Mouse (Mus musculus) neural tube, embryonic 14.5 days (tissue): ENCODE measurements around the gene Ccdc144b. TPM values are rescaled to one million over a fixed set of nuclear protein-coding genes. Genes with fewer than 3 reads are reported as not detected.
A peak's percentile ranks its signal among the peaks of the same experiment; 100 is the strongest.

Experiments
- ATAC-seq: fragments of 200-750 bp; cut with Nextera tagmentation; 2 replicates; pipeline ENCODE4 v1.8.0; 2017; ENCODE audit warnings: low read depth, mild to moderate bottlenecking, moderate TSS enrichment, moderate library complexity
- H3K27ac ChIP-seq: fragments of 300-500 bp; sonication (generic); 2 replicates; pipeline ENCODE4 v1.5.1; 2014; ENCODE audit warnings: low read depth, mild to moderate bottlenecking, control low read depth, low read length, moderate library complexity, mixed read lengths
- H3K27me3 ChIP-seq: fragments of 300-500 bp; sonication (generic); 2 replicates; pipeline ENCODE4 v1.6.1; 2014; ENCODE audit warnings: low read length; ENCODE audit not compliant: control insufficient read depth, insufficient read depth
- H3K36me3 ChIP-seq: fragments of 300-500 bp; sonication (generic); 2 replicates; pipeline ENCODE4 v1.6.1; 2014; ENCODE audit warnings: low read length, mixed read lengths; ENCODE audit not compliant: control insufficient read depth, insufficient read depth
- H3K4me1 ChIP-seq: fragments of 300-500 bp; sonication (generic); 2 replicates; pipeline ENCODE4 v1.6.1; 2014; ENCODE audit warnings: low read length; ENCODE audit not compliant: control insufficient read depth, insufficient read depth
- H3K4me2 ChIP-seq: fragments of 300-500 bp; sonication (generic); 2 replicates; pipeline ENCODE4 v1.6.1; 2014; ENCODE audit warnings: mild to moderate bottlenecking, low read depth, low read length, control low read depth
- H3K4me3 ChIP-seq: fragments of 300-500 bp; sonication (generic); 2 replicates; pipeline ENCODE4 v1.5.1; 2014; ENCODE audit warnings: low read depth, low read length, control low read depth, mixed read lengths
- H3K9ac ChIP-seq: fragments of 300-500 bp; sonication (generic); replicated peaks from 2 replicates; pipeline ENCODE4 v1.6.1; 2014; ENCODE audit warnings: low read depth, mild to moderate bottlenecking, control low read depth, low read length, mixed read lengths
- H3K9me3 ChIP-seq: fragments of 300-500 bp; sonication (generic); 2 replicates; pipeline ENCODE4 v1.6.1; 2016; ENCODE audit warnings: low read length; ENCODE audit not compliant: control insufficient read depth
- WGBS: fragments of 180-500 bp; shearing (Covaris S2); extraction: QIAGEN DNeasy Blood & Tissue Kit; methylation state at CpG from one replicate; pipeline ENCODE4 v1.1.7; 2014; 5-methylcytosine and 5-hydroxymethylcytosine counted together
- polyA plus RNA-seq: library from polyadenylated mRNA; unstranded; fragments of >200 nt; fragmentation: Nextera tagmentation; extraction: Ambion mirVana; gene quantifications from 2 replicates; pipeline ENCODE4 v1.2.1, GENCODE M21; 2014

Gene Ccdc144b
- polyA plus RNA-seq, 1 experiment from 2014 or later = not detected

DNA sequence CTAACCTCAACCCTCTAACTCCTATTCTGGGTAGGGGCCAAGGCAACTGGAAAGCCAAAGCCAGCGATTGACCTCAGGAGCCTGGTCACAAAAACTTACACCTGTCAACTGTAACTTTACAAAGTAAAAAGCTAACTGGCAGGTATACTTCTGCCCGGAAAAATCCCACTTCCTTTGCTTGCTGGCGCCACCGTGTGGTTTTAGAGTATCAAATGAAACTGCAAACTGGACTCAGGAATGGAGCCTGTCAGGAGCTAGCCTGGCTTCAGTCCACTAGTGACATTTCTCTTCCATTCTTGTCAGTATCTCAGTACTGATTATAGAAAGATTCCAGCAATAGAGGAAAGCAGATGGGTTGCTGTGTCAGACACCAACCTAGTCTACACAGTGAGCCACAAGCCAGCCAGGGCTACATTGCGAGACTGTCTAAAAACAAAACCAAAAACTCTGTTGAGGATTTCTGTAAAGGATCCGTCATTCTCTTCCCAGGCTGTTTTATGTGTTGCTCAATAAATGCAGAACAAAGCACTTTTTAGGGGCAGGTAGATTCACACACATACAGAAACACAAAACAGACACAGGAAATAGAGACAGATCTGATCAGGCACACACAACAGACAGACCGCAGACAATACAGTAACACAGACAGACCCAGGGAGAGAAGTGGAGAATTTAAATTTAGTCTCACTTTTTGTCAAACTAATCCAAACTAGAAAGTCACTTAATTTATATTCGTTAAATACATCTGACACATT lies 6.9 kb upstream of the Ccdc144b start:
- no peaks in the 10 kb centered on the region for H3K36me3 ChIP-seq
- peak; percentile 41; the same call in 1 of the 2 replicates for ATAC-seq
- 38% methylated on average over 8 of the region's 8 CpGs for WGBS
- no peaks in the 10 kb centered on the region for H3K4me1 ChIP-seq
- H3K4me2 ChIP-seq = no peak overlapping the region
- H3K27ac ChIP-seq = no peak overlapping the region
- H3K27me3 ChIP-seq = peaks cover 4% of the 10 kb centered on the region; the same call in 1 of the 2 replicates
- no peak overlapping the region for H3K9ac ChIP-seq
- H3K9me3 ChIP-seq = no peaks in the 10 kb centered on the region
- H3K4me3 ChIP-seq = no peak overlapping the region

DNA sequence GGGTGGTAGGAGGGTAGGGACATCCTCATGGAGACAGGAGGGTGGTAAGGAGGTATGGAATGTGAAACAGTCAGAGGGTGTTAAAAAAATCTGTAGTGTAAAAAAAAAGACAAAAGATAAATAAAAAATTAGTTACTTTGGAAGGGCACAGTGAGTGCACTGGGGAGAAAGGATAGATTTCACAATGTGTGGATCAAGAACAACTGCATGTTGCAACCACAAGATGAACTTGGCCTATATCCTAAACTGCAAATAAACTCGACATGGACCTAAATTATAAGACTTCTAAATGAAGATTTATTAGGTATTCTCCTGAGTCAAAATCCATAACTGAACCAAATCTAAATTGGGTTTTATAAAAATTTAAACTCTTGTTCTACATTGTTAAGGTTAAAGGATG lies 4.2 kb downstream of the Ccdc144b start:
- H3K9me3 ChIP-seq = no peaks in the 10 kb centered on the region
- no peaks in the 10 kb centered on the region for H3K4me1 ChIP-seq
- H3K4me3 ChIP-seq = no peak overlapping the region
- no peak overlapping the region for H3K9ac ChIP-seq
- H3K27me3 ChIP-seq = no peaks in the 10 kb centered on the region
- ATAC-seq = no peak
- 64% methylated on average over 1 of the region's 1 CpGs for WGBS
- H3K4me2 ChIP-seq = no peak overlapping the region
- H3K27ac ChIP-seq = no peak overlapping the region
- no peaks in the 10 kb centered on the region for H3K36me3 ChIP-seq

DNA sequence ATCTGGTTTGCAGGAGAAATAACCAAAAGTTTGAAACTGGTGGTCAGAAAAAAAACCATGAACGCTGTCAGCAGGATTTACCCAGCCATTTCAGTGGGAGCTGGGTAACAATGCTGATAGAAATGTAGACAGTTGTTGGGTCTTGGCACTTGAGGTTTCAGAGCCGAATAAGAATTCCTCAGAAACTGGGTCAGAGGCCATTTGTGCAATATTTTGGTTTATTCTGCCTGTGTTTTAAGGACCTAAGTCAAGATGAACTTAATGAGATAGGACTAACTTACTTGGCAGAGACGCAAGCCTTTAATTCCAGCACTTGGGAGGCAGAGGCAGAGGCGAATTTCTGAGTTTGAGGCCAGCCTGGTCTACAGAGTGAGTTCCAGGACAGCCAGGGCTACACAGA lies 8.3 kb downstream of the Ccdc144b start:
- Histone ChIP-seq H3K36me3 (no peaks in the 10 kb centered on the region), H3K4me2 (no peak overlapping the region), H3K4me1 (no peaks in the 10 kb centered on the region), H3K9ac (no peak overlapping the region), H3K9me3 (no peaks in the 10 kb centered on the region), H3K27ac (no peak overlapping the region), H3K27me3 (no peaks in the 10 kb centered on the region), H3K4me3 (no peak overlapping the region)
- WGBS = 87% methylated on average over 4 of the region's 4 CpGs
- no peak for ATAC-seq

DNA sequence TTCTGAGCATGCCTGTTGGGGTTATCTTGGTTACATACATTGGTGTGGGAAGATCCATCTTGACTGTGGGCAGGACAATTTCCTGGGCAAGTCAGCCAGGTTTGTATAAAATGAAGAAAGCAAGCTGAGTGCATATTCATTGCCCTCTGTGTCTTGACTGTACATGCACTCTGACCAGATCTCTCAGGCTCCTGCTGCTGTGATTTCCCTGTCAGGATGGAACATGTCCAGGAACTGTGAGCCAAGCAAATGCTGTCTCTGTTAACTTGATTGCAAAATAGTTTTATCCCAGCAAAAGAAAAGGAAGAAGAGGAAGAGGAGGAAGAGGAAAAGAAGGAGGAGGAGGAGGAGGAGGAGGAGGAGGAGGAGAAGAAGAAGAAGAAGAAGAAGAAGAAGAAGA lies 8.8 kb downstream of the Ccdc144b start:
- Histone ChIP-seq H3K27ac (no peak overlapping the region), H3K9ac (no peak overlapping the region), H3K36me3 (no peaks in the 10 kb centered on the region), H3K4me2 (no peak overlapping the region), H3K4me3 (no peak overlapping the region), H3K9me3 (no peaks in the 10 kb centered on the region), H3K27me3 (no peaks in the 10 kb centered on the region), H3K4me1 (no peaks in the 10 kb centered on the region)
- no peak for ATAC-seq

DNA sequence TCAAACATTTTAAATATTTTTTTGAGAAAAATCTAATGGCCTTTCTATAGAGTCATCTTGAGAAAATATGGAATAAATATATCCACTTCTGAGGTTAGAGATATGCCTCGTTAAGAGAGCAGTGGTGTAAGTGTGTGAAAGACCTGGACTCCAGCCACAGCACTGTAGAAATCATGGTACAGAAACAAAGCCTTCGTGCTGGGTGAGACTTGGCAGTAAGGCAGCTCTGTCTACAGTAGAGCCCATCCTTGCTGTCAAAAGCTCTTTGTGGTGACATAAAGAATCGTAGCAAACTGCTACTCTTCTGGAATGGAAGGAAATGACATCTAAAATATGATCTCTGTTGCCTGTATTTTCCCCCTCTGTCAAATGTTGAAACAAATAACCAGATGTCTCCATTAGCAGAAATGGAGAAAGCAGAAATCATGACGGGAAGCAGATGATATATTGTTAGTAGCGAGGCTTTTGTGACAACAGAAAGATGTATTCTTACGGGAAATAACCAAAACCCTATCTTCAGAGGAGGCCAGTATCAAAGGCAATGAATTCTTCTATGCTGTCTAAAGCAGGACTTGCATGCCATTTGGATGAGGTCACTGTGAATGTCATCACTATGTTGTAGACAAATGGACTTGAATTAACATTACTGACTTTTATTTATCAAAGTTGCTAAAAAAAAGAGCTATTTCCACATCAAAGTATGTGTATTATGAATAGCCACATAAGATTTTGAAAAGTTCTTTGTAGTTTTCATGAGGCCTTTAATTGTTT lies 21.4 kb downstream of the Ccdc144b start:
- H3K27ac ChIP-seq = no peak overlapping the region
- H3K9me3 ChIP-seq = no peaks in the 10 kb centered on the region
- no peak overlapping the region for H3K4me2 ChIP-seq
- no peaks in the 10 kb centered on the region for H3K4me1 ChIP-seq
- H3K36me3 ChIP-seq = no peaks in the 10 kb centered on the region
- no peaks in the 10 kb centered on the region for H3K27me3 ChIP-seq
- no peak overlapping the region for H3K4me3 ChIP-seq
- no peak overlapping the region for H3K9ac ChIP-seq
- 66% methylated on average over 6 of the region's 6 CpGs for WGBS
- ATAC-seq = no peak

DNA sequence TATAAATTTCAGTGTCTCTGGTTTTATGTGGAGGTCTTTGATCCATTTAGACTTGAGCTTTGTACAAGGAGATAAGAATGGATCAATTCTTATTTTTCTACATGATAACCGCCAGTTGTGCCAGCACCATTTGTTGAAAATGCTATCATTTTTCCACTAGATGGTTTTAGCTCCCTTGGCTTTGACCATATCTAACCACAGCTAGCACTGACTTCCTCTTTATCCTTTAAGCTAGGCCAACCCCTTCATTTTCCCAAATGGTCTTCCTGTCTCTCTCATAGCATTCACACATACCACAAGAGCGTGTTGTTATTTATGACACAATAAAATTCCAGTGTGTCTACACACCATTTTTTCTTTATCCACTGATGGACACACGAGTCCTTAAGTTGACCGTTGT lies 23.4 kb downstream of the Ccdc144b start:
- no peaks in the 10 kb centered on the region for H3K27me3 ChIP-seq
- no peak overlapping the region for H3K4me3 ChIP-seq
- no peaks in the 10 kb centered on the region for H3K9me3 ChIP-seq
- no peak overlapping the region for H3K4me2 ChIP-seq
- H3K27ac ChIP-seq = no peak overlapping the region
- no peaks in the 10 kb centered on the region for H3K36me3 ChIP-seq
- no peak for ATAC-seq
- WGBS = 90% methylated on average over 4 of the region's 4 CpGs
- H3K4me1 ChIP-seq = no peaks in the 10 kb centered on the region
- no peak overlapping the region for H3K9ac ChIP-seq

DNA sequence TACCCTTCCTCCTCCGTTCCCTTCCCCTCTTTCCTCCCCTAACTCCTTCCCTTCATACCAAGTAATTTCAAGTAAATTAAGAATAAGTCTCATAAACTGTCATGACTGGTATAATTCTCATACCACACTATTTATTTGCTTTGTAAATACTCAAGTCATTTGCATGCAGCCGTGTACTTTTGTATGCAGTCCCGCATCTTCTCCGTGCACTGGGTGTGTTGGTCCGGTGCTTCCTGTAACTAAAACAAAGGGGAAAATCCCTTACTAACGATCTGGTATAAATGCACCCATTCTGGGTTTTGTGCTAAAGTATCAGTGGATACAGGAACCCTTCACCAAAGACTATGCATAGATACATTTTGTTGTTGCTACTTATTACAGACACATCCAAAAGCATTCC lies 27.6 kb downstream of the Ccdc144b start:
- ATAC-seq = no peak
- Histone ChIP-seq H3K36me3 (no peaks in the 10 kb centered on the region), H3K4me2 (no peak overlapping the region), H3K4me1 (no peaks in the 10 kb centered on the region), H3K4me3 (no peak overlapping the region), H3K9me3 (no peaks in the 10 kb centered on the region), H3K9ac (no peak overlapping the region), H3K27ac (no peak overlapping the region), H3K27me3 (no peaks in the 10 kb centered on the region)
- WGBS = 85% methylated on average over 6 of the region's 6 CpGs

DNA sequence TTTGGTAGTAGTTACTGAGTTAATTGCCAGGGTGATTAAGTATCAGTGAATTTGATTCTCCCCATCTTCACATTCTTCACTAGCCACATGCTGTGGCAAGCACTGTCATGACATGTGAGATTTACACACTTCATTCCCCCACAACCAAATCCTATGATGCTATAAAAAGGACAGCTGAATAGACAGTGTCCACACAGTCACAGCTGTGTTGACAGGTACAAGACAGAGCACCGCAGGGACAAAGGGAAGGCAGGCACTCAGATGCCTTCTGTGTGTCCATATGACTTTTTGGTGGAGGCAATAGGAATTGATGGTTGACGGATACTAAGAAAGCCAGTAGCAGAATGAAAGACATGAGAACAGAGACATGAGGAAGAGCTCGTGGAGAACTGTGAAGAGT lies 42.1 kb downstream of the Ccdc144b start:
- ATAC-seq = no peak
- Histone ChIP-seq H3K9ac (no peak overlapping the region), H3K27ac (no peak overlapping the region), H3K9me3 (no peaks in the 10 kb centered on the region), H3K4me2 (no peak overlapping the region), H3K27me3 (no peaks in the 10 kb centered on the region), H3K4me1 (no peaks in the 10 kb centered on the region), H3K4me3 (no peak overlapping the region), H3K36me3 (no peaks in the 10 kb centered on the region)
- 32% methylated on average over 3 of the region's 3 CpGs for WGBS

DNA sequence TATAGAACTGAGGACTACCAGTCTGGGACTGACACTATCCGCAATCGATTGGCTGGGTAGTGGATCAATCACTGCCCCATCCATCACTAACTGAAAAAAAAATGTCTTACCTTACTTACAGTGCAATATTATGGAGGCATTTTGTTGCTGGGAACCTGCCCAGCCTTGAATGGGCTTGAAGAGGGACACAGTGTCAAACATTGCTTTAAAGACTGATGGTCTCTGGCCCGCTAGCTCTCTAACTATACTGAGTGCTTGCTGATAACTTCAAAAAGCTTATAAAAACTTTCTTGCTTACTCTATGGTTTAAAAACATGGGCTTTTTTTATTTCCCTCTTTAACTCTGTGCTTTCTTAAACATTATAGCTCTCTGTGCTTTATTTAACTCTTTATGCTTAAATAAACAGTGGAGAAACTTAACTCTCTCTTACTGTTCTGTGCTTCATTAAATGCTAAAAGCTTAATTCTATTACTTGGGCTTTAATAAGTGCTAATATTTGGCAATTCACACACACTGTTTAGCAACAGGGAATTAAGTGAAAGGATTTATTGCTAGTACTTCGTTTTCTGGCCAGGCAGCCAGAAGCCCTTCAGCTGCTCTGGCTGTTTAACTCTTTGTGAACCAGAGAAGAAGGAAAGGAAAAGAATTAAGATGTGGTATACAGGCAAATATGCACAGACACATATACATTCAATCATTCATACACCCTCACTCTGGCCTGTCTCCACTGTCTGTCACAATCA lies 44.8 kb downstream of the Ccdc144b start:
- H3K36me3 ChIP-seq = no peaks in the 10 kb centered on the region
- H3K27me3 ChIP-seq = no peaks in the 10 kb centered on the region
- H3K9me3 ChIP-seq = no peaks in the 10 kb centered on the region
- H3K4me3 ChIP-seq = no peak overlapping the region
- no peak overlapping the region for H3K27ac ChIP-seq
- no peak for ATAC-seq
- 68% methylated on average over 4 of the region's 4 CpGs for WGBS
- H3K9ac ChIP-seq = no peak overlapping the region
- no peaks in the 10 kb centered on the region for H3K4me1 ChIP-seq
- no peak overlapping the region for H3K4me2 ChIP-seq
